Mouse (Mus musculus): ENCODE results near the gene Ube2q1. TPM values are rescaled to one million over a fixed set of nuclear protein-coding genes. Genes with fewer than 3 reads are reported as not detected.
A peak's percentile ranks its signal among the peaks of the same experiment; 100 is the strongest.

The Ube2q1 gene
- 92.5 and 110 TPM in 2 replicates for total RNA-seq (2015)
- 98.1 and 128 TPM in 2 replicates for total RNA-seq (2017)

- peak; percentile 81 for ATAC-seq (replicated peaks; ENCODE audit: poor library complexity)
Observed at GRCm38 (mm10) chr3:89772968-89773709, at the start of gene Ube2q1. Gene Ube2q1, plus strand, starts transcription at chr3:89773616.

GRCm38 (mm10) chr3:89727028-89727427 is 46.4 kb upstream of the Ube2q1 start:
- ATAC-seq (replicated peaks; ENCODE audit: poor library complexity), result peak; percentile 76

GRCm38 (mm10) chr3:89728848-89729247 is 44.6 kb upstream of the Ube2q1 start:
- no peak for ATAC-seq (replicated peaks; ENCODE audit: poor library complexity)

DNA sequence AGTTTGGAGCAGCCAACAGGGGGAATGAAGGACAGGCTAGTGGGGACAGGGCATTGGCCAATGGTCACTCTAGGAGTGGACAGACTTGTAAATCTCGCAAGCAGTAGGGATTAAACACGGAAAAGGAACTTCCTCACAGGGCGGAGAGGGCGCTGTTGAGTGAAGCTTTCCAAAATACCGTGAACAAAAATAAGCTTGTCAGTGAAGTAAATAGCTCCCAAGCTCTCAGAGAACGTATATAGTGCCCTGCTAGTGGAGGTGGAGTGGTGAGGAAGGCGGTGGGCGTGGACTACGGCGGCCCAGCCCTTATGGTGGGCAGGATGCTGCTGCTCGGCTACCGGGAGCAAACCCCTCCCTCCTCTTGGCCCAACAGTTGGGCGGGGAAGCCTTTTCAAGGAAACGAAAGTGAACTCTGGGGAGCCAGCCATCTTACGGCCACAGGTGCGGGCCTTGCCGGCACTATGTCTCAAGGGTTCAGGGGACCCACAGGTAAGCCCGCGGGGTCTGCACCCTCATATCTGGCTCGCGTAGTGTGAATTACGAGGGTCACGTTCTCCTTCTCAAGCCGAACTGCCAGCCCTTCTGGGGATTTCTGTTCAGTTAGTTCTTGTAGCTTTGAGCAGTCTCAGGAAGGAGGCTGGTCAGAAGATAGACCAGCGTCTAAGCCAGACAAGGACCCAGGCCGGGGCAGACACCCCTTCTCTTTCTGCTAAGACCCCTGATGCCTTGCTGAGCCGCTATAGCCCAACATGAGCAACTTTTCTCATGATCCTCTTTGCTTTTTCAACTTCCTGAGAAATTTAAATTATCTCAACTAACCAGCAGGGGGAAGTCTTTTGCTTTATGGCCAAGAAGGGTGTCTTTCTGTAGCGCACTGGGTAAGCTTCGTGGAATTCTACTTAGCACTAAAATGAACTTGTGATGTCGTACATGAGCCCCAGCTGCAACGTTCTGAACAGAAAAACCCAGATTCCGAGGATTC is 42.8 kb upstream of the Ube2q1 start:
- ATAC-seq (replicated peaks; ENCODE audit: poor library complexity), result peak; percentile 95

DNA sequence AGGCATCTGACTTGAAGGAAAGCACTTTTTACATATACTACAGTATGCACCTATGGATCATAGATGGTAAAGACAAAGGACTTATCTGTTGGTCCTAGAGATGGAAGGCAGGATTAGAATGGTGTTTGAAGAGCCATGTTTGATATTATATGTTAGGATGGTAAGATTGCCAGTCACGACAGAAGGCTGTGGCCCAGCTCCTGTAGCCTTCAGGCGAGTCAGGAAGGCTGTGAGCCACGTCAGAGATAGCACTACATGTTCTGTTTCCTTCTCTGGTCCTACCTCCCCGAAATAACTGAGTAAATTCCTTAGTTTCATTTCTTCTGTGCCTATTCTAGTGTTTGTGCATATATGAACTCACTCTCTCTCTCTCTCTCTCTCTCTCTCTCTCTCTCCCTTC is 41.3 kb upstream of the Ube2q1 start:
- no peak for ATAC-seq (replicated peaks; ENCODE audit: poor library complexity)

DNA sequence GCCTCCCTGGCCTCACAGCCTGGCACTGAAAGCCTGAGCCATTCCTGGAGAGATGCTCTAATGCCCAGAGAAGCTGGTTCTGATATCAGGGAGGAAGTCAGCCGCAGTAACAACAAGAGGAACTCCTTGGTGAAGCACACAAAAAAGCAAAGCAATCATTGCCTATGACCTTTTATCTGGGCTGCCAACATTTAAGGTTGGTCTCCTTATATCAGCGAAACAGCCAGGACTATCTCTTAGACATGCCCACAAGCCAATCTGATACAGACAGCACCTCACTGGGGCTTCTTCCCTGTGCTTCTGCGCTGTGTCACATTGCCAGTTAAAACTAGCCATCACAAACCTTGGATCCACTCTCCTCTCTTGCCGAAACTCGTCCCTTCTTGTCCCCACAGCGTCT is 34.9 kb upstream of the Ube2q1 start:
- ATAC-seq (replicated peaks; ENCODE audit: poor library complexity), result no peak

DNA sequence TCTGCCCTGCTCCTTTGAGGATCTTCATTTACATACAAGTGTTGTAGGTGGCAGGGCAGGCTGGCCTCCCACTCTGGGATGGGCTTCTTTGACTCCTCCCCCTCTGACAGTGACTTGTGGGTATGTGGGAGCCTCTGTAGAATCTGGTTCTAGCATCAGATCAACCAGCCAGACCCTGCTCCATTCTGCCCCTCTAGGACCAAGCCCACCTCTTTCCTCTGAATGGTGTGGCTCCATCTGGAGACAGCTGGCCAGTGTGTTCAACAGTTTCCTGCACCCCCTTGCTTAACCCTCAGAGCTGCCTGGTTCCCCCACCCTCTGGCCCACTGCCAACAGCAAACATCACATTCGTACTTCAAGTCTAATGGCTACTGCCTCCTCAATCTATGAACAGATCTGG is 21.1 kb upstream of the Ube2q1 start:
- ATAC-seq (replicated peaks; ENCODE audit: poor library complexity), result peak; percentile 47

GRCm38 (mm10) chr3:89755283-89755682 is 18.1 kb upstream of the Ube2q1 start:
- ATAC-seq (replicated peaks; ENCODE audit: poor library complexity), result no peak

- no peak for ATAC-seq (replicated peaks; ENCODE audit: poor library complexity)
Observed at GRCm38 (mm10) chr3:89757851-89758250, 15.6 kb upstream of the Ube2q1 start.

GRCm38 (mm10) chr3:89759786-89760185 is 13.6 kb upstream of the Ube2q1 start:
- no peak for ATAC-seq (replicated peaks; ENCODE audit: poor library complexity)

GRCm38 (mm10) chr3:89764119-89764724 is 9.2 kb upstream of the Ube2q1 start, which contains the start of gene Chrnb2:
Gene Chrnb2, minus strand, starts transcription at chr3:89764632.
- peak; percentile 100 for ATAC-seq (replicated peaks; ENCODE audit: poor library complexity)

GRCm38 (mm10) chr3:89769584-89769983 is 3.8 kb upstream of the Ube2q1 start:
- ATAC-seq (replicated peaks; ENCODE audit: poor library complexity), result no peak

- ATAC-seq (replicated peaks; ENCODE audit: poor library complexity), result no peak
Observed at GRCm38 (mm10) chr3:89770425-89771002, 2.9 kb upstream of the Ube2q1 start.

- ATAC-seq (replicated peaks; ENCODE audit: poor library complexity), result peak; percentile 83
Observed at GRCm38 (mm10) chr3:89772588-89772967, 838 bp upstream of the Ube2q1 start.

- ATAC-seq (replicated peaks; ENCODE audit: poor library complexity), result no peak
Observed at GRCm38 (mm10) chr3:89773740-89774211, 360 bp downstream of the Ube2q1 start.

DNA sequence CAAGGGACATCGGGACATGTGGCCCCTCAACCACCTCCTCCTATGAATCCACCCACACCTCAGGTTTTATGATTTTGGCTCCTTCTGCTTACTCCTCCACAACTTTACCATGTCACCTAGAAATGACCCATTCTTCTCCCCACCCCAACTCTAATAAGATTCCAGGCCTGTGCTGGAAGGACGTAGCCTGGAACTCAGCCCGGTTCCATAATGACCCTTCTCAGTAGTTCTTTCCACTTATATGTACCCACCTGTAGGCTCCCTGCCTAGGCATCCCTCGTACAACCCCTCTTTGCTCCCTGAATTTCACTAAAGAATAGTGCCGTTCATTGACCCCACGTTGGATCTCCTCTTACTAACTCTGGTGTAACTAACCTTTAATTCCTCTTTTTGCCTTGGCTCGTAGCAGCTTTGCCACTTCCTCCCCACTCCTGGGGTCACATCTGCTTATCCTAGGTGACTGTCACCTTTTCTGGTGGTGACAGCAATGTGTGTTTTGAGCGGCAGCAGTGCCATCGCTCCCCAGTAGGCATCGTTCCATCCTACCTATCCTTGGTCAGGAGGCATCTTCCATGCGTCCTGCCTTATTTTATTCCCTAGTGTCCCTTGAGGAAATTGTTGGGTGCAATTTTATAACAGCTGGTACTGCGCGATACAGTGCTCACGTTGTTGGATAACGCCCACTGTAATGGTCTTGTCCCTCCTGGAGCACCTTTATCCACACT is 982 bp downstream of the Ube2q1 start:
- ATAC-seq (replicated peaks; ENCODE audit: poor library complexity), result peak; percentile 41

DNA sequence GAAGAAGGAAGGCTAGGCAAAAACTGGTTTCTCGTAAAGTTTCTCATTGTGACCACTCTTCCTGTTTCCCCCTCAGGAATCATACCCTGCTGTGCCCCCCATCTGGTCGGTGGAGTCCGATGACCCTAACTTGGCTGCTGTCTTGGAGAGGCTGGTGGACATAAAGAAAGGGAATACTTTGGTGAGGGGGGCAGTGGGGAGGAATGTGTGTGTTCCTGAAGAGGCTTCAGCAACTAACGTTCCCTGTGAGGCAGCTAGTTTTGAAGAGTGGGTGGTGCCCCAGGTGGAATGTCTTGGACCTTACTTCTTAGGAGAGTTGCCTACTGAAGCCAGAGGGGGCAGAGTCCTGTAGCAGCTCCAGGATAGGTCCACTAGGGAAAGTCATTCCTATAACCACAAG is 2.6 kb downstream of the Ube2q1 start:
- ATAC-seq (replicated peaks; ENCODE audit: poor library complexity), result no peak

DNA sequence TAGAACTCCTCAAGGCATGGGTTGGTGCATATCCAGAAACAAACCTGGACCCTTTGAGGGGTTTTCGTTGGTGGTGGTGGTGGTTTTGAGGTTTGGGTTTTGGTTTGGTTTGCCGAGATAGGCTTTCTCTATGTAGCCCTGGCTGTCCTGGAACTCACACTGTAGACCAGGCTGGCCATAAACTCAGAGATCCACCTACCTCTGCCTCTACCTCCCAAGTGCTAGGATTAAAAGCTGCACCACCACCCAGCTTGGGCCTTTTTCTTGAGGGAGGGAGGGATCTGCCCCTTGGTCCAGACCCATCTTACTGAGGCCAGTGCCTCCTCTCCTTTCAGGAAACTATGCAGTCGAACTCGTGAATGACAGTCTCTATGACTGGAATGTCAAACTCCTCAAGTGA is 6.7 kb downstream of the Ube2q1 start:
- no peak for ATAC-seq (replicated peaks; ENCODE audit: poor library complexity)

DNA sequence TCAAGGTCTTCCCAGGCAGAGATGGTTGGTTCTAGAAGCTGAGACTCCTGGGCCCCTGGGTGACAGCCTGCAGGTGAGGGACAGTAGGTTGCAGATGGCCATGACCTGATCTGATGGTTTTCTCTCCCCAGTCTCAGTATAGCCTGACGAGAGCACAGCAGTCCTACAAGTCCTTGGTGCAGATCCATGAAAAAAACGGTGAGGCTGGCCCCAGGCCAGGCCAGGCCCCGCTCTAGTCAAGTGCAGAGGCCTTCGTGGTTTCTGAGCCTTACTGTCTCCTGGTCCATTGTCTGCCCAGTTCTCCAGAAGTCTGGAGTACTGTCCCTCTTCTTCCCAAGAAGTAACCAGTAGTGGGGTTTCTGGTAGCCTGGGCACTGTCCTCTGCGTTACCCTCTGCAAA is 8.2 kb downstream of the Ube2q1 start:
- ATAC-seq (replicated peaks; ENCODE audit: poor library complexity), result no peak

Measured in megakaryocyte progenitor cell, adult 5-6 weeks (primary cell).